Mouse (Mus musculus) lung, postnatal 0 days (tissue): ENCODE results near the gene Tmem26. TPM values are rescaled to one million over a fixed set of nuclear protein-coding genes. Genes with fewer than 3 reads are reported as not detected.

ENCODE experiments used
- ATAC-seq: fragments of 200-750 bp; cut with Nextera tagmentation; 2 replicates; pipeline ENCODE4 v1.8.0; 2017; ENCODE audit warnings: moderate library complexity
- DNase-seq: peaks from one replicate; pipeline ENCODE4 v3.0.0-alpha.2; 2016; ENCODE audit warnings: low spot score
- H3K27ac ChIP-seq: fragments of 300-500 bp; sonication (generic); 2 replicates; pipeline ENCODE4 v1.5.1; 2014; ENCODE audit warnings: antibody characterized with exemption, mild to moderate bottlenecking, low read length, mixed read lengths
- H3K27me3 ChIP-seq: fragments of 300-500 bp; sonication (generic); replicated peaks from 2 replicates; pipeline ENCODE4 v1.6.1; 2014; ENCODE audit warnings: low read length, mixed read lengths; ENCODE audit not compliant: insufficient read depth
- H3K36me3 ChIP-seq: fragments of 300-500 bp; sonication (generic); 2 replicates; pipeline ENCODE4 v1.6.1; 2014; ENCODE audit warnings: low read length, mixed read lengths; ENCODE audit not compliant: insufficient read depth
- H3K4me1 ChIP-seq: fragments of 300-500 bp; sonication (generic); 2 replicates; pipeline ENCODE4 v1.6.1; 2014; ENCODE audit warnings: antibody characterized with exemption, low read depth, low read length, mixed read lengths; ENCODE audit not compliant: insufficient read depth
- H3K4me2 ChIP-seq: fragments of 300-500 bp; sonication (generic); replicated peaks from 2 replicates; pipeline ENCODE4 v1.6.1; 2014; ENCODE audit warnings: low read depth, mild to moderate bottlenecking, low read length, moderate library complexity, mixed read lengths
- H3K4me3 ChIP-seq: fragments of 300-500 bp; sonication (generic); 2 replicates; pipeline ENCODE4 v1.5.1; 2014; ENCODE audit warnings: low read depth, low read length
- H3K9ac ChIP-seq: fragments of 300-500 bp; sonication (generic); replicated peaks from 2 replicates; pipeline ENCODE4 v1.6.1; 2014; ENCODE audit warnings: low read depth, mild to moderate bottlenecking
- H3K9me3 ChIP-seq: fragments of 300-500 bp; sonication (generic); 2 replicates; pipeline ENCODE4 v1.6.1; 2016; ENCODE audit warnings: low read length, mixed read lengths
- CTCF ChIP-seq: IDR thresholded peaks from 2 replicates; pipeline ENCODE4 v1.5.1; 2016; ENCODE audit warnings: antibody characterized with exemption, mild to moderate bottlenecking
- EP300 ChIP-seq: IDR thresholded peaks from 2 replicates; pipeline ENCODE4 v1.6.1; 2016; ENCODE audit warnings: antibody characterized with exemption, mild to moderate bottlenecking, control low read depth
- WGBS: fragments of 180-500 bp; shearing (Covaris S2); extraction: QIAGEN DNeasy Blood & Tissue Kit; methylation state at CpG from one replicate; pipeline ENCODE4 v1.1.7; 2014; 5-methylcytosine and 5-hydroxymethylcytosine counted together
- polyA plus RNA-seq: library from polyadenylated mRNA; unstranded; fragments of >200 nt; fragmentation: Nextera tagmentation; extraction: Ambion mirVana; gene quantifications from 2 replicates; pipeline ENCODE4 v1.2.1, GENCODE M21; 2015

Gene Tmem26
- polyA plus RNA-seq, 1 experiment from 2014 or later, result 3.4 TPM

GRCm38 (mm10) chr10:68810958-68811357 is 87.5 kb downstream of the Tmem26 start:
- Histone ChIP-seq H3K9me3 (no peaks in the 10 kb centered on the region), H3K4me1 (no peaks in the 10 kb centered on the region), H3K36me3 (no peaks in the 10 kb centered on the region), H3K4me3 (no peak overlapping the region), H3K27me3 (no peaks in the 10 kb centered on the region), H3K27ac (no peak overlapping the region), H3K4me2 (no peak overlapping the region), H3K9ac (no peak overlapping the region)
- no peak for TF ChIP-seq EP300
- TF ChIP-seq CTCF, result no peak
- DNase-seq (no peak), ATAC-seq (no peak)
- 91% methylated on average over 5 of the region's 5 CpGs for WGBS

GRCm38 (mm10) chr10:68812699-68813098 is 89.3 kb downstream of the Tmem26 start:
- Histone ChIP-seq H3K36me3 (no peaks in the 10 kb centered on the region), H3K4me1 (no peaks in the 10 kb centered on the region), H3K4me2 (no peak overlapping the region), H3K27ac (no peak overlapping the region), H3K9ac (no peak overlapping the region), H3K9me3 (no peaks in the 10 kb centered on the region), H3K4me3 (no peak overlapping the region), H3K27me3 (no peaks in the 10 kb centered on the region)
- no peak for TF ChIP-seq EP300
- no peak for TF ChIP-seq CTCF
- no peak for ATAC-seq
- no peak for DNase-seq
- WGBS, result 89% methylated on average over 12 of the region's 12 CpGs

- H3K9me3 ChIP-seq, result no peaks in the 10 kb centered on the region
- no peak for TF ChIP-seq CTCF
- TF ChIP-seq EP300, result no peak
- no peak for ATAC-seq
- H3K27ac ChIP-seq, result no peak overlapping the region
- no peak overlapping the region for H3K4me3 ChIP-seq
- H3K4me1 ChIP-seq, result no peaks in the 10 kb centered on the region
- H3K27me3 ChIP-seq, result no peaks in the 10 kb centered on the region
- no peak overlapping the region for H3K4me2 ChIP-seq
- WGBS, result 61% methylated on average over 4 of the region's 4 CpGs
- no peaks in the 10 kb centered on the region for H3K36me3 ChIP-seq
- no peak for DNase-seq
- no peak overlapping the region for H3K9ac ChIP-seq
Measured at GRCm38 (mm10) chr10:68817281-68817680, 93.8 kb downstream of the Tmem26 start.

- no peaks in the 10 kb centered on the region for H3K4me1 ChIP-seq
- H3K27ac ChIP-seq, result no peak overlapping the region
- no peaks in the 10 kb centered on the region for H3K27me3 ChIP-seq
- no peak overlapping the region for H3K4me2 ChIP-seq
- no peak for TF ChIP-seq EP300
- no peak for TF ChIP-seq CTCF
- 79% methylated on average over 10 of the region's 10 CpGs for WGBS
- no peak overlapping the region for H3K4me3 ChIP-seq
- ATAC-seq (no peak), DNase-seq (no peak)
- no peaks in the 10 kb centered on the region for H3K36me3 ChIP-seq
- H3K9me3 ChIP-seq, result no peaks in the 10 kb centered on the region
- H3K9ac ChIP-seq, result no peak overlapping the region
Measured at GRCm38 (mm10) chr10:68818065-68818759, 94.8 kb downstream of the Tmem26 start.

GRCm38 (mm10) chr10:68824519-68824918 is 101.1 kb downstream of the Tmem26 start:
- no peak for TF ChIP-seq CTCF
- H3K27me3 ChIP-seq, result no peaks in the 10 kb centered on the region
- no peak overlapping the region for H3K9ac ChIP-seq
- H3K4me1 ChIP-seq, result no peaks in the 10 kb centered on the region
- H3K4me2 ChIP-seq, result no peak overlapping the region
- DNase-seq (no peak), ATAC-seq (no peak)
- 76% methylated on average over 4 of the region's 4 CpGs for WGBS
- H3K9me3 ChIP-seq, result no peaks in the 10 kb centered on the region
- H3K27ac ChIP-seq, result no peak overlapping the region
- no peak overlapping the region for H3K4me3 ChIP-seq
- no peaks in the 10 kb centered on the region for H3K36me3 ChIP-seq

Other genes with a start within 250 kb of the Tmem26 start
- gene Cabcoco1, start 181.8 kb upstream of the Tmem26 start, polyA plus RNA-seq, result 10.7 and 11.2 TPM in 2 replicates